Mouse (Mus musculus) lung, embryonic 14.5 days (tissue): ENCODE measurements around the gene Gpr21. TPM values are rescaled to one million over a fixed set of nuclear protein-coding genes. Genes with fewer than 3 reads are reported as not detected.

Source experiments
- ATAC-seq: fragments of 200-750 bp; cut with Nextera tagmentation; 2 replicates; pipeline ENCODE4 v1.8.0; 2017; ENCODE audit warnings: mild to moderate bottlenecking, moderate TSS enrichment, moderate library complexity; ENCODE audit not compliant: insufficient read depth
- DNase-seq: peaks from one replicate; pipeline ENCODE4 v3.0.0-alpha.2; 2015
- H3K27ac ChIP-seq: fragments of 300-500 bp; sonication (generic); 2 replicates; pipeline ENCODE4 v1.5.1; 2014; ENCODE audit warnings: low read depth, mild to moderate bottlenecking, moderate library complexity
- H3K27me3 ChIP-seq: fragments of 300-500 bp; sonication (generic); 2 replicates; pipeline ENCODE4 v1.6.1; 2014; ENCODE audit warnings: low read length, control low read depth; ENCODE audit not compliant: insufficient read depth
- H3K36me3 ChIP-seq: fragments of 300-500 bp; sonication (generic); 2 replicates; pipeline ENCODE4 v1.6.1; 2014; ENCODE audit warnings: control low read depth; ENCODE audit not compliant: insufficient read depth
- H3K4me1 ChIP-seq: fragments of 300-500 bp; sonication (generic); 2 replicates; pipeline ENCODE4 v1.6.1; 2014; ENCODE audit warnings: antibody characterized with exemption, control low read depth; ENCODE audit not compliant: insufficient read depth
- H3K4me2 ChIP-seq: fragments of 300-500 bp; sonication (generic); 2 replicates; pipeline ENCODE4 v1.6.1; 2014; ENCODE audit warnings: mild to moderate bottlenecking
- H3K4me3 ChIP-seq: fragments of 300-500 bp; sonication (generic); 2 replicates; pipeline ENCODE4 v1.5.1; 2014; ENCODE audit warnings: low read depth, low read length
- H3K9ac ChIP-seq: fragments of 300-500 bp; sonication (generic); 2 replicates; pipeline ENCODE4 v1.6.1; 2014
- H3K9me3 ChIP-seq: fragments of 300-500 bp; sonication (generic); 2 replicates; pipeline ENCODE4 v1.6.1; 2016; ENCODE audit warnings: low read depth, low read length, control low read depth
- CTCF ChIP-seq: IDR thresholded peaks from 2 replicates; pipeline ENCODE4 v1.5.1; 2016; ENCODE audit warnings: antibody characterized with exemption, low read depth
- WGBS: fragments of 180-500 bp; shearing (Covaris S2); extraction: QIAGEN DNeasy Blood & Tissue Kit; methylation state at CpG from one replicate; pipeline ENCODE4 v1.1.7; 2014; 5-methylcytosine and 5-hydroxymethylcytosine counted together
- polyA plus RNA-seq: library from polyadenylated mRNA; unstranded; fragments of >200 nt; fragmentation: Nextera tagmentation; extraction: Ambion mirVana; gene quantifications from 2 replicates; pipeline ENCODE4 v1.2.1, GENCODE M21; 2014

The Gpr21 gene
- polyA plus RNA-seq, 1 experiment from 2014 or later, result 2.9 TPM

DNA sequence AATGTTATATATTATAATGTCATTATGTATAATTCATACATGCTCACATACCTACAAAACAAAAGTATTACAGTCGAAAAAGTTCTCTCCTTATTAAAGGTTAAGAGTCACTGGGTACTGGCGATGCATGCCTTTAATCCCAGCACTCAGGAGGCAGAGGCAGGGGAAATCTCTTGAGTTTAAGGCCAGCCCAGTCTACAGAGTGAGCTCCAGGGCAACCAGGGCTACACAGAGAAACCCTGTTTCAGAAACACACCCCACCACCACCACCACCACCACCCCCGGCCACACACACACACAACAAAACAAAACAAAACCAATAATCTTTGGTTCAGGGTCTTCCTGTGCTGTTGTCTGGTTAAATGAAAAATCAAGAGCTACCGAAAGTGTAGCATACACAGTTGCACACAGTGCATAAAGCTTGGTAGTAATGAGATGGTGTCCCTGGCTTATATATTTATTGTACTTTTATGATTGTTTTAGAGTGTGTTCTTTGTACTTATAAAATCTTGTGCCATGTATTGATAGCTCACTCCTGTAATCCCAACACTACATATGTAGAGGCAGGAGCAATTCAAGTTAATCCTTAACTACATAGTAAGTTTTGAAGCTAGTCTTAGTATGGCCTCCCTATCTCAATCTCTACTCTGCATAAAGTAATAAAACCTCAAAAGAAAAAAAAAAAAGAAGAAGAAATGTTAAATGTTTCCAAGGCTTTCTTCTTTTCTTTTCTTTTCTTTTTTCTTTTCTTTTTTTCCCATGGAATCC lies 4.8 kb upstream of the Gpr21 start:
- H3K9me3 ChIP-seq, result no peaks in the 10 kb centered on the region
- no peak for TF ChIP-seq CTCF
- H3K4me3 ChIP-seq, result no peak overlapping the region
- no peak for DNase-seq
- no peak for ATAC-seq
- 84% methylated on average over 4 of the region's 4 CpGs for WGBS
- peaks cover 3% of the 10 kb centered on the region; the same call in 1 of the 2 replicates for H3K4me1 ChIP-seq
- H3K4me2 ChIP-seq, result no peak overlapping the region
- H3K36me3 ChIP-seq, result peaks cover 39% of the 10 kb centered on the region
- H3K27me3 ChIP-seq, result no peaks in the 10 kb centered on the region
- no peak overlapping the region for H3K27ac ChIP-seq
- H3K9ac ChIP-seq, result no peak overlapping the region

DNA sequence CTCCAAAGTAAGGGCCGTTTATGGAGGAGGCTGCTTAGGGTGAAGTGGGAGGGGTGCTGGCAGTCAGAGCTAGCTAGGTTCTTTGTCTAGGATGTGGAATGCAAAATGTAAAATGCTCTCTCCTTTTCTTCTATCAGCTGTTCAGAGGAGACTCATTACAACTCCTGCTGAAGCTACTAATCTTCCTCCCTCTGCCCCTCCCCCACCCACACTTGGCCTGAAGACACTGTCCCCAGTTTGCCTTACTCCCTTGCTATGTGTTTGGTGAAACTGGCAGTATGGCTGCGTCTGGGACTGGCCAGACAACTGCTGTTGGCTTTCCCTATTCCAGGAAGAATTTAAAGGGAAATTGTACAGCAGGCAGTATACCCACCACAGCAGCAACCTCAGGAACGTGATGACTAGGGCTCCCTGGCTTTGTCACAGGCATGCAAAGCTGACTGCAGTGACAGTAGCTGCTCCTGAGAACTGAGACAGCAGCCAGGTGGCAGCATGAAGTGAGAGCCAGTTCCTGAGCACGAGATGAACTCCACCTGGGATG lies 860 bp downstream of the Gpr21 start:
- H3K4me2 ChIP-seq, result peak overlapping the region; percentile 47
- peaks cover 3% of the 10 kb centered on the region; the same call in 1 of the 2 replicates for H3K4me1 ChIP-seq
- no peaks in the 10 kb centered on the region for H3K9me3 ChIP-seq
- no peak overlapping the region; the same call in 1 of the 2 replicates for H3K9ac ChIP-seq
- 38% methylated on average over 4 of the region's 4 CpGs for WGBS
- no peak for TF ChIP-seq CTCF
- ATAC-seq (peak; percentile 47; the same call in 1 of the 2 replicates), DNase-seq (no peak)
- H3K27ac ChIP-seq, result no peak overlapping the region
- H3K36me3 ChIP-seq, result peaks cover 29% of the 10 kb centered on the region
- H3K4me3 ChIP-seq, result peak overlapping the region; percentile 4
- no peaks in the 10 kb centered on the region for H3K27me3 ChIP-seq

DNA sequence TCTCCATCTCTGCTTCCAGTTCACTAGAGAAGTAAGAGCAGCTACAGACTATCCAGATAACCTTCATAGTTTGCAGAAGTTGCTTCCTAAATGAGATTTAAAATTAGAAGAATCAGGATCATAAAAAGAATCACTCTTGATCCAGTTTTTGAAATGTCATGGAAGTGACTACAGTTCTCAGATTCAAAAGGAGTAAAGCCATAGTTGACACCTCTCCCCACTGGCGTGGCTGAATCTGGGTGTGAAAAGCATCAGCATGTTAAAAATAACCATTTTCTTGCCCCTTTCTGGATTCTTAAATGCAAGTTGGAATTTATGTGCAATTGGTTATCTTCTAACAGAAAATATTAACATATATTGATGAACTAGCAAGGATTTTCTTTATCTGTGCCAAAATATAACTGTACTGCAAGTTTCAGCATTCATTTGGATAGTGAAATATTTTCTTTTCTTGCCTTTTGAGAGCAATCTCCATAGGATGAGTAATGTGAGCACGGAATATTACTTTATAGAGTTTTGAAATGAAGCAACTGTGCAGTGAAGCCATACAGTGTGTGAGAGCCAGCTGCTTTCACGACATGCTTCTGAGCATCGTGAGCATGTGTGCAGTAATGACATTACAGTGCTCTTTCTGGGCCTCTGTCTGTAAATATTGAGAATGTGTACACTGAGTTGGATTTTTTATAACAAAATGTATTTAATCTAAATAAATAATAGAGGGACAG lies 2.6 kb downstream of the Gpr21 start:
- DNase-seq (peak; percentile 48), ATAC-seq (peak; percentile 72; the same call in 1 of the 2 replicates)
- Histone ChIP-seq H3K27me3 (no peaks in the 10 kb centered on the region), H3K4me3 (no peak overlapping the region), H3K27ac (no peak overlapping the region), H3K4me1 (peaks cover 3% of the 10 kb centered on the region; the same call in 1 of the 2 replicates), H3K36me3 (peaks cover 26% of the 10 kb centered on the region), H3K9ac (no peak overlapping the region), H3K4me2 (no peak overlapping the region), H3K9me3 (no peaks in the 10 kb centered on the region)
- no peak for TF ChIP-seq CTCF
- 59% methylated on average over 4 of the region's 4 CpGs for WGBS

DNA sequence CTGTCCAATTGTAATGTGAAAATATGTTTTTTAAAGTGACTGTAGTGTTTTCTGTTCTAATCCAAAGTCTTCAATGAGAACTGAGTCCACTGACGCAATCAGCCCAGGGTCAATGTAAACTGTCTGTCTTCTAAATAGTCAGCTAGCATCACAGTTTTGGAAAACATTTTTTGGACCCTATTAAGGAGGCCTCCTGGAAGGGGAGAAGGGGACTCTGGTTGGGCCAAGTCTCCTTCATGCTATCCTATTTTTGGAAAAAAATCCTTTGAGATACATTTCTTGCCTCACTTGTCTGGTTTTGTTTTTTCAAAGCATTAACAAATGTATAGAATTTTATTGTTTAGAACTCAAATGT lies 3.1 kb downstream of the Gpr21 start:
- TF ChIP-seq CTCF, result no peak
- Histone ChIP-seq H3K27me3 (no peaks in the 10 kb centered on the region), H3K9me3 (no peaks in the 10 kb centered on the region), H3K36me3 (peaks cover 26% of the 10 kb centered on the region), H3K9ac (no peak overlapping the region), H3K27ac (no peak overlapping the region), H3K4me3 (no peak overlapping the region), H3K4me2 (no peak overlapping the region), H3K4me1 (peaks cover 3% of the 10 kb centered on the region; the same call in 1 of the 2 replicates)
- ATAC-seq (peak; percentile 64; the same call in 1 of the 2 replicates), DNase-seq (peak; percentile 65)
- 59% methylated on average over 1 of the region's 1 CpGs for WGBS

DNA sequence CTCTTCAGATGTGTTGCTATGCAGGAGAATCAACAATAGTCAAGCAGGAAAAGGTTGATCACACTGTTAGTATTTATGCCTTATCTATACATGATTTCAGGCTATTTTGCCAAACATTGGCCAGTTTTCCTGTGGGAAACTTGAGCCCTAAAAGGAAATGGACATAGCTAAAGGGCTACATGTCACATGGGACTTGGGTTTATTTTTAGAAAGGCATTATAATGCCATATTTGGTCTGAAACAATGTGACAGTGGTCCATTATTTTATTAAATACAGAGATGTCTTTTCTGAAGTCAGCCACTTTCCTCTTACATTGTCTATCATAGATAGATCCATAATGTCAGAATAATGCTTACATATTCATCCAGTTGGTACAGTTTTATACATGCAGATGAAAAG lies 11.5 kb downstream of the Gpr21 start:
- peak overlapping the region; percentile 52; the same call in 1 of the 2 replicates for H3K27ac ChIP-seq
- H3K9me3 ChIP-seq, result no peaks in the 10 kb centered on the region
- TF ChIP-seq CTCF, result no peak

DNA sequence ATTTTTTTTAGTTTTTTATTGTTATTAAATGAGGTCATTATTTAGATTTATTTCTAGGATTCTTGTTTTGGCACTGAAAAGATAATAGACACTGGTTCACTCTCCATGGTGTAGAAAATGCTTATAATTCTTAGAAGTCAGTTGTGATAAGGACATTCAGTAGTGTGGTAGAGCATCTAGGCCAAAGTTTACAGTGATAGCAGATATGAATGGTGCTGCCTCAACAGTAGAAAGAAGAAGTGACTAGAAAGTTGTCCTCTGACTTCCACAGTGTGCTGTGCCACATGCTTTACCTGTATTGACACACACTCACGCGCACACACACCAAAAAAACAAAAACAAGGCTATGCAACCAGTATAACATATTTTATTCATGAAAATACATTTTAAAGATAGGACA lies 13.3 kb downstream of the Gpr21 start:
- Histone ChIP-seq H3K27me3 (no peaks in the 10 kb centered on the region), H3K27ac (no peak overlapping the region), H3K9ac (no peak overlapping the region), H3K4me2 (no peak overlapping the region), H3K9me3 (no peaks in the 10 kb centered on the region), H3K36me3 (peaks cover 16% of the 10 kb centered on the region), H3K4me3 (no peak overlapping the region), H3K4me1 (no peaks in the 10 kb centered on the region)
- DNase-seq (no peak), ATAC-seq (no peak)
- TF ChIP-seq CTCF, result no peak
- 99% methylated on average over 2 of the region's 2 CpGs for WGBS

More for the DNA sequence above, 11.5 kb downstream of the Gpr21 start:
- Histone ChIP-seq H3K4me3 (no peak overlapping the region), H3K4me2 (no peak overlapping the region), H3K4me1 (no peaks in the 10 kb centered on the region), H3K9ac (no peak overlapping the region), H3K27me3 (no peaks in the 10 kb centered on the region), H3K36me3 (peaks cover 11% of the 10 kb centered on the region)
- ATAC-seq (no peak), DNase-seq (peak; percentile 39)

DNA sequence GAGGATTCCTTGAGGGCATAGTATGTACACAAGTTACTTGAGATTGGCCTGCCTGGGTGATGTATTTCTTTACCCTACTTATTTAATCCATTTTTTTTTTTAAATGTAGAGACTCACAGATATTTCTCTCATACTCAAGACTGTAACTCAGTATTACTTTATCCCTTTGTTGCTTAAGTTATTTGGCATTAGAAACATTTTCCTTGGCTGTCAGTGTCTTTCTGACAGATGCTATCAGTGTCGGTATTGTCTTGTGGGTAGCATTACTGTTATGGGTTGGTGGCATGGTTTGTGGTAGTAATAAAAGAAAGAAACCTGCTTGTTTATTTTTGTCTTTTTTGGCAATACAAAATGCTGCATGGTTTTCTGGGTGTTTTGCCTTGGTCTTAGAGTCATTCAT lies 14.6 kb downstream of the Gpr21 start:
- no peak overlapping the region for H3K9ac ChIP-seq
- H3K4me3 ChIP-seq, result no peak overlapping the region
- peaks cover 16% of the 10 kb centered on the region for H3K36me3 ChIP-seq
- no peak for ATAC-seq
- H3K27me3 ChIP-seq, result no peaks in the 10 kb centered on the region
- WGBS, result 79% methylated on average over 1 of the region's 1 CpGs
- no peak overlapping the region for H3K27ac ChIP-seq
- no peaks in the 10 kb centered on the region for H3K4me1 ChIP-seq
- no peaks in the 10 kb centered on the region for H3K9me3 ChIP-seq
- TF ChIP-seq CTCF, result no peak
- DNase-seq, result no peak
- H3K4me2 ChIP-seq, result no peak overlapping the region
